Mouse (Mus musculus): Measurements from ENCODE around the gene Hsd17b12. TPM values are rescaled to one million over a fixed set of nuclear protein-coding genes. Genes with fewer than 3 reads are reported as not detected.

The Hsd17b12 gene
- 21.1 and 27.4 TPM in 2 replicates for polyA plus RNA-seq (2012; rRNA removed)

DNA sequence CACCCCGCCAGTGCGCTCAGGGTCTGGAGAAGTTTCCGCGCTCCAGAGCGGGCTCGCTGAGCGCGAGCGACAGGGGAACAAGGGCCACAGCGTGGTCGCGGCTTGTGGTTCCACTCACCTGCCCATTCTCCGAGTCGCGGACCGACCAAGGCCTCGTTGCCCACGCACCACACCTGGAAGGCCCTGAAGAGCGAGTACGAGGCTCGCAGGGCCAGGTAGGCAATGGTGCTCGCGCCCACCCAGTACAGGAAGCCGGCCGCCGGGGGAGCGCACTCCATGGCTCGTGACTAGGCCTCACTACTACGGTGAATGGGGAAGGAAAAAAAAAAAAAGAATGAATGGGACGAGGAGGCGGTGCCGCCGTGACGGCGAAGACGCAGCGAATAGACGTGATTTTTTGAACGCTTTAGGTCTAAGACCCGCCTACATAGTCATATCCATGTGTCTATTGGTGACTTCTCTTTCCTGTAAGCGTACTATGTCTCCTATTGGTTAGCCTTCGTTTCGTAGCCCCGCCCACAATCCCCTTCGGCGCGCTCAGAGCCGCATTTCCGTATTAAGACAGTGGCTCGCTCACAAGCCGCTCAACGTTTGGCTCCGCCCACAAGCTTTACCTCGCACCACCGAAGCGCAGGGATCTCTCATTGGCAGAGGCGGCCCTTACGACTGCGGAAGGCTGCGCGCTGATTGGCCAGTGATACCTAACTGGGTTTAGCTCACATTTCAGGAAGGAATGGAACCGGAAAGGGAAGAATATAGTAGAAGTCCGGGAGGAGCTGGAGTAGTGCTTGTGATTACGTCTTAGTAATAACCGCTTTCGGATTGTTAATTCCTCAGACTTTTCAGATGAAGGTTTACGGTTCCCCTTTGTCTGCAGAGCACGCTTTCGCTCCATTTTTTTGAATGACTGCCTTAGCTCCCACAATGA lies at the start of gene Hsd17b12:
Gene Hsd17b12, minus strand, starts transcription at position 373 of the 928 bp plus-strand sequence.
- under 1% methylated on average over 69 of the region's 69 CpGs for WGBS
- no peak for TF ChIP-seq CTCF (IDR thresholded peaks at IDR 0.05; ENCODE audit: insufficient read depth, low read length)
- TF ChIP-seq POLR2A (IDR thresholded peaks at IDR 0.05; ENCODE audit: borderline replicate concordance, extremely low read depth, low read depth, low read length) = peak; percentile 43; the same call in 1 of the 2 replicates
- Histone ChIP-seq H3K4me1 (ENCODE audit: control insufficient read depth, insufficient read depth, low read length) (no peaks in the 10 kb centered on the region), H3K4me3 (replicated peaks; ENCODE audit: extremely low read depth, low read depth, low read length) (peak within 1 kb of the TSS; percentile 82)
- DNase-seq = peak; percentile 96

DNA sequence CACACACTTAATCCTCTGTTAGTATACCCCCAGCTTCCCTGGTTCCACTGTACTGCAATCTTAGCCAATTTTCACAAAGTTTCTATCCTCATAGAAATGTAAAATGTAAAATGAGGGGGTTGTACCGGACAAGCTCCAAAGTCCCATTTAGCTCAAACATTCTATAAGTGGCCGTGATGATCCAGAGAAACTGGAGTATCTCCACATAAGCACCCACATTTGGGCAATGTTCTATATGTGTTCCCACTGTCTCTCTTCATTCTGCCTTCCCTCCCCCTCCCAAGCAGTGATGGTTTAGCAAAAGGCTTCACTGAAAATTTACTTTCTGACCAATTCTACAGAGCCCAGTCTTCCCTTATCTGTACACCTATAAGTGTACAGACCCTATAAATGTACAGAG lies 27.1 kb upstream of the Hsd17b12 start:
- Histone ChIP-seq H3K4me3 (replicated peaks; ENCODE audit: extremely low read depth, low read depth, low read length) (no peak overlapping the region), H3K4me1 (ENCODE audit: control insufficient read depth, insufficient read depth, low read length) (no peaks in the 10 kb centered on the region)
- TF ChIP-seq CTCF (IDR thresholded peaks at IDR 0.05; ENCODE audit: insufficient read depth, low read length) (no peak), POLR2A (IDR thresholded peaks at IDR 0.05; ENCODE audit: borderline replicate concordance, extremely low read depth, low read depth, low read length) (no peak)
- DNase-seq = no peak
- 73% methylated on average over 2 of the region's 2 CpGs for WGBS

DNA sequence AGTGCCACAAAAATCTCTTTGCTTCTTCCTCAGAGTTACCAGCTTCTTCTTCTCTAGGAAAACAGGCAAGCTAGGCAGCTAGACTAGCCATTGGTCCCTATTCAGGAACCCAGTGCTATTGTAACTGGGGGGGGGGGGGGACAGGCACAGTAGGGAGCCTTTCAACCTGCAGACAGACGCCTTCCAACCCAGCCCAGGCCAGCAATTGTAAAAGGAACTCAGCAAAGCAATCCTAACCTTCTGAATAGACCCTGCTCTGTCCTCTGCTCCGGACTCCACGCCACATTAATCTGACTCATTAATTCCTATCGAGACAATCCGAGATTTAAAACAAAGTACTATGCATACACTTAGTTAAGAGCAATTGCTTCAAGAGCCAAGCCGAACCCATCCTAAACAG lies 26.4 kb upstream of the Hsd17b12 start:
- Histone ChIP-seq H3K4me3 (replicated peaks; ENCODE audit: extremely low read depth, low read depth, low read length) (no peak overlapping the region), H3K4me1 (ENCODE audit: control insufficient read depth, insufficient read depth, low read length) (no peaks in the 10 kb centered on the region)
- WGBS = 37% methylated on average over 6 of the region's 6 CpGs
- TF ChIP-seq POLR2A (IDR thresholded peaks at IDR 0.05; ENCODE audit: borderline replicate concordance, extremely low read depth, low read depth, low read length) (no peak), CTCF (IDR thresholded peaks at IDR 0.05; ENCODE audit: insufficient read depth, low read length) (no peak)
- no peak for DNase-seq

DNA sequence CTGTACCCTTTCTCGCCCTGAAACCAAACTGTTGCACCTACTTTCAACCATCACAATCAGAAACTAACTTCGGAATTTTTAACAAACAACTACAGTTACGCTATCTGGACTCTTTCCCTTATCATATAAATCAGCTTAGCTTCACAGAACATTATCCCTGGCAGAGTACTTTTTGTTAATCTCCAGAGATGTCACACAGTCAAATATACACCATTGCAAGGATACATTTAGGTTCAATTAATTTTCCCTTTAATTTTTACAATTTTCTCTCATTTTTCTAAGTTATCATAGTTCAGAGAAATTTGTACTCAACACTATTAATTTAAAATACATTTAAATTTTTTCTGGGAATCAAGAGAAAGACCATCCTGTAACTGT lies 21.3 kb upstream of the Hsd17b12 start:
- WGBS = 0% methylated on average over 3 of the region's 3 CpGs
- no peak for TF ChIP-seq POLR2A (IDR thresholded peaks at IDR 0.05; ENCODE audit: borderline replicate concordance, extremely low read depth, low read depth, low read length)
- no peak for TF ChIP-seq CTCF (IDR thresholded peaks at IDR 0.05; ENCODE audit: insufficient read depth, low read length)
- no peak overlapping the region for H3K4me3 ChIP-seq (replicated peaks; ENCODE audit: extremely low read depth, low read depth, low read length)
- DNase-seq = no peak
- no peaks in the 10 kb centered on the region; the same call in 1 of the 2 replicates for H3K4me1 ChIP-seq (ENCODE audit: control insufficient read depth, insufficient read depth, low read length)

DNA sequence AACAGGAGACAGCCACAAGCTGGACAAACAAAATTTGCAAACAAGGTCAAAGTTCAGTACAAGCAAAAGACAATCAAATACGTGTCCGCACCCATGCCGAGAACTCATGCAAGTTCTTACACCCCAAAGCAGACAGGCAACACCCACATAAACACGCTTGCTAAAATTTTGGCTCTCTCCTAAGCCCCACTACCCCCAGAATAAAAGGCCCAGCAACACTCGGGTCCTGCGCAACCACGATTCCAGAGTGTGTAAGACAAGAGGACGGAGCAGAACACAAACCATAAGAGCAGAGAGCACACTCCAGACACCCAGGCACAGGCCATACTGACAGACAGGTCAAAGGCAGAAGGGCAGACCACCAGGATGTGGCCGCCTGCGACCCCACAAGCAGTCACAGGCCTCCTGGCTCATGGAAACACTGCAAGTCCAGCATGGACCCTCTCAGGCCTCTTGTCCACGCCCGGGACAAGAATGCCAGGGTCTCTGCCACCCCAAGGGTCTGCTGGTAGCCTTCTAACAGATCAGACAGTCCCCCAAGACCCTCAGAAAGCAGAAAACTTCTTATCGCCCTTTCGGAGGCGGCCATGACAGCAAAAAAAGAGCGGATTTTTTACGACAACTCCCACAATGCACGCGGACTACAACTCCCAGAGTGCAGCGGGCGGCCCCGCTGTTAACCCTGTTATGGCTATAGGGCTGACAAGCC lies 20.7 kb upstream of the Hsd17b12 start:
- DNase-seq = peak; percentile 86
- Histone ChIP-seq H3K4me1 (ENCODE audit: control insufficient read depth, insufficient read depth, low read length) (no peaks in the 10 kb centered on the region; the same call in 1 of the 2 replicates), H3K4me3 (replicated peaks; ENCODE audit: extremely low read depth, low read depth, low read length) (peak overlapping the region; percentile 86)
- TF ChIP-seq CTCF (IDR thresholded peaks at IDR 0.05; ENCODE audit: insufficient read depth, low read length) (no peak), POLR2A (IDR thresholded peaks at IDR 0.05; ENCODE audit: borderline replicate concordance, extremely low read depth, low read depth, low read length) (no peak)
- WGBS = 1% methylated on average over 22 of the region's 22 CpGs

DNA sequence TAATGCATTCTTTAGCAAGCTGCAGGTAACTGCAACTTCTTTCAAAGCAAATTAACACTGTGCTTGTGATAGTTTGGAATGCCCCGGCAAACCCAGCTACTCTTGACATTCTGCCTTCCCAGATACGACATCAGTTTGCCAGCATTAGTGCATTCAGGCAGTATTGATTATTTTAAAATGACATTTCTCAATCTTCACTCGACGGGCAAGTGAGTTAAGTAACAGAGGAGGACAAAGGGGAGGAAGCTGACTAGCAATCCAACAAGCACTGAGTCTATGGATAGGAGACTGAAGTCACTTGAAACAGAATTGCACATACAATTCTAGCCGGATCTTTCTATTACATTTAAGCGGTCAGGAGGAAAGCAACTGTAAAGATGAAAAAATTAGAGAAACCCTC lies 19.5 kb upstream of the Hsd17b12 start:
- Histone ChIP-seq H3K4me3 (replicated peaks; ENCODE audit: extremely low read depth, low read depth, low read length) (no peak overlapping the region), H3K4me1 (ENCODE audit: control insufficient read depth, insufficient read depth, low read length) (no peaks in the 10 kb centered on the region; the same call in 1 of the 2 replicates)
- TF ChIP-seq CTCF (IDR thresholded peaks at IDR 0.05; ENCODE audit: insufficient read depth, low read length) (no peak), POLR2A (IDR thresholded peaks at IDR 0.05; ENCODE audit: borderline replicate concordance, extremely low read depth, low read depth, low read length) (no peak)
- 76% methylated on average over 6 of the region's 6 CpGs for WGBS
- no peak for DNase-seq

DNA sequence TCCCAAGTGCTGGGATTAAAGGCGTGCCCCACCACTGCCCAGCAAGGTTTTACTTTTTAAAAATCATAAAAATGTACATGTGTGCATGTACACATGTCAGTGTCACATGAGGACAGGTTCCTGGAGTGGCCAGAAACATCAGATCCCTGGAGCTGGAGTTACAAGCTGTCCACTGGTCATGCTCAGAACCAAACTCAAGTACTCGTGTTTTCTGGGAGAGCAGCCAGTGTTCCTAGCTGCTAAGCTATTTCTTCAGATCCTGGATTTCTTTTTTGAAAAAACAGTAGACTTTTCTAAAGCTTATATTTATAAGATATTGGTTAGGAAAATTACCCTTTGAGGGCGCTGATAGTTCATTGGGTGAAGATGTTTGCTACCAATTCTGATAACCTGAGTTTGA lies 18.6 kb upstream of the Hsd17b12 start:
- DNase-seq = no peak
- 85% methylated on average over 3 of the region's 3 CpGs for WGBS
- no peak overlapping the region for H3K4me3 ChIP-seq (replicated peaks; ENCODE audit: extremely low read depth, low read depth, low read length)
- H3K4me1 ChIP-seq (ENCODE audit: control insufficient read depth, insufficient read depth, low read length) = no peaks in the 10 kb centered on the region; the same call in 1 of the 2 replicates
- TF ChIP-seq CTCF (IDR thresholded peaks at IDR 0.05; ENCODE audit: insufficient read depth, low read length) = no peak

DNA sequence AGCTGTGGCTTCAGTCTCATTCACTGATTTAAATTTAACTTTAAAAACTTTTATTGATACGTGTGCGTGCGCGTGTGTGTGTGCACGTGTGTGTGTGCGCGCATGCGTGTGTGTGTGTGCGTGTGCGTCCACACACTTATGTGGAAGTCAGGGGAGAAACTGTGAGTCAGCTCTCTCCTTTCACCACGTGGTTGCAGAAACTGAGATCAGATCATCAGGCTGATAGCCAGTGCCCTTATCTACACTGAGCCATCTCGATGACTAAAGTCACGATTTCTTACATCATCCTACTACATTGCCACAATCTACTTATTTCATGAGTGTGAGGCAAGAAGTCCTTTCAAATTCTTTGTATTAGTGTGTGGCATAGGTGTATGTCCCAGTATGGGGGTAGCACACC lies 15.8 kb upstream of the Hsd17b12 start:
- 87% methylated on average over 13 of the region's 13 CpGs for WGBS
- Histone ChIP-seq H3K4me3 (replicated peaks; ENCODE audit: extremely low read depth, low read depth, low read length) (no peak overlapping the region), H3K4me1 (ENCODE audit: control insufficient read depth, insufficient read depth, low read length) (no peaks in the 10 kb centered on the region; the same call in 1 of the 2 replicates)
- DNase-seq = no peak
- TF ChIP-seq POLR2A (IDR thresholded peaks at IDR 0.05; ENCODE audit: borderline replicate concordance, extremely low read depth, low read depth, low read length) (no peak), CTCF (IDR thresholded peaks at IDR 0.05; ENCODE audit: insufficient read depth, low read length) (no peak)

DNA sequence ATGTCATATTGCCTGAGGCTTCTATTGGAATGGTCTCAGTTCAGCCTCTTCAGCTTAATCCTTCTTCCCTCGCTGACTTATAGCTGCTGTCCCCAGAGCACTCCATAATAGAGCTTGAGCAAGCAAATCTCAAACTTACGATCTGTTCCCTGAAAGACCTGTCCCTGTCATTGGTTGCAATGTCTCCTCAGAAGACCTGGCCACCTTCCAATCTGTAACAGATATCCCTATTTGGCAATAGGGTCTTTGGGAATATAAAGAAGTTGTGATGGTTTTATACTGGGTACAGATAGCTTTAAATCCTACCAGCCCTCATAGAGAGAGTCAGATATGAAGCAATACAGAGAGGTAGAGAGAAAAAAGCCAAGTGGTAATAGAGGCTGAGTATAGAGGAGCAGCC lies 5.4 kb upstream of the Hsd17b12 start:
- TF ChIP-seq POLR2A (IDR thresholded peaks at IDR 0.05; ENCODE audit: borderline replicate concordance, extremely low read depth, low read depth, low read length) (no peak), CTCF (IDR thresholded peaks at IDR 0.05; ENCODE audit: insufficient read depth, low read length) (no peak)
- DNase-seq = no peak
- H3K4me3 ChIP-seq (replicated peaks; ENCODE audit: extremely low read depth, low read depth, low read length) = no peak overlapping the region
- no peaks in the 10 kb centered on the region for H3K4me1 ChIP-seq (ENCODE audit: control insufficient read depth, insufficient read depth, low read length)
- 49% methylated on average over 2 of the region's 2 CpGs for WGBS
